Mouse (Mus musculus) T-helper 17 cell (primary cell): ENCODE measurements around the gene Ddx55.

Experiments used
- in situ Hi-C, 2 experiments: fragments of 300-600 bp; cut with MboI, MseI; formaldehyde crosslinking; loops; 1 replicate in 1 of 2; 2 replicates in 1 of 2; pipeline ENCODE4 v1.15.1; 2025; ENCODE audit warnings: high pct_unique_total_duplicates in 2 of 2

The Ddx55 gene

GRCm38 (mm10) chr5:124552558-124553307 lies at the start of gene Ddx55:
Ddx55 (plus strand) TSS chr5:124552864.
- in situ Hi-C loops = no loop called here

GRCm38 (mm10) chr5:124503742-124504141 lies 48.9 kb upstream of the Ddx55 start:
- in situ Hi-C loops = loop anchor here in 1 of 2 experiments (5.0 kb wide), 1 partner anchor 209 kb away; no protein-coding TSS in a partner anchor

- in situ Hi-C loops = no loop called here
Observed at GRCm38 (mm10) chr5:124505235-124505634, 47.4 kb upstream of the Ddx55 start.

- in situ Hi-C loops = no loop called here
Observed at GRCm38 (mm10) chr5:124506731-124507359, 45.8 kb upstream of the Ddx55 start.

DNA sequence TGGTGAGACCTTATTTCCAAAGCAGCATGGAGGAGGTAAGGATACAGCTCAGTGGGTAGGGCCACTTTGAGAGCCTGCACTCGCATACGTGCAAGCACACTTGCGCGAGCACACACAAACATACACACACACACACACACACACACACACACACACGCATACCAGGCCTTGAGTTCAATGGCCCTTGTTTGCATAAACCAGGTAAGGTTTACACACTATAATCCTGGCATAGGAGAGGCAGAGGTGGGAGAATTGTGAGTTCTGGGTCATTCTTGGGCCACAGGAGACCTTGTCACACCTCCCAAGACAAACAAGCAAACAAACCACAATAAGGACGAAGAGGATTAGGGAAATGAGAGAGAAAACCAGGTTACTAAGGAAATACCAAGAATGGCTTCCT lies 43.5 kb upstream of the Ddx55 start:
- in situ Hi-C loops = no loop called here

- in situ Hi-C loops = loop anchor here in 1 of 2 experiments (10.0 kb wide), 2 partner anchors 235 to 375 kb away; no protein-coding TSS in a partner anchor
Observed at GRCm38 (mm10) chr5:124509742-124510237, 42.9 kb upstream of the Ddx55 start.

DNA sequence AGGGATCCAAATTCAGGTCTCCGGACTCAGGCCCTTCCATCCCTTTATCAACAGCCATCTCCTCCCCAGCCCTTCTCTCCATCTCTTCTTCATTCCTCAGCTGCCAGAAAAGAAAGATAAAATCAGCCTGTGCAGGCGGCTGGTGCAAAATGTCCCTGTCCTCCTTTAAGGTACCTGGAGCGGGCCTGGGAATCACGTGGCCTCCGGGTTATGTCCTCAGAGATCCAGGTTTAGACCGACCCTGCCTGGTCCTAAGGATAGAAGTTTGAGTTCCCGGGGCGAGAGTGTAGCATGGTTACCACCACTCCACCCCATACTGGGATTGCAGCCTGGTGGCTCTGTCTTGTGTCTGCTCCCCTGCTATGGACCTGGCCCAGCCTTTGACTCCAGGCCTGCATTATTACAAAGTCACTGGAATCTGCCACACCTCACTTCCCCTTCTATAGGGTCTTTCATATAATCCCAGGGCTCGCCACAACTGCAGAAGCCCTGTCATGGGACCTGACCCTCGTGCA lies 42.1 kb upstream of the Ddx55 start:
- in situ Hi-C loops = loop anchor here in 1 of 2 experiments (10.0 kb wide), 2 partner anchors 234 to 376 kb away; no protein-coding TSS in a partner anchor

DNA sequence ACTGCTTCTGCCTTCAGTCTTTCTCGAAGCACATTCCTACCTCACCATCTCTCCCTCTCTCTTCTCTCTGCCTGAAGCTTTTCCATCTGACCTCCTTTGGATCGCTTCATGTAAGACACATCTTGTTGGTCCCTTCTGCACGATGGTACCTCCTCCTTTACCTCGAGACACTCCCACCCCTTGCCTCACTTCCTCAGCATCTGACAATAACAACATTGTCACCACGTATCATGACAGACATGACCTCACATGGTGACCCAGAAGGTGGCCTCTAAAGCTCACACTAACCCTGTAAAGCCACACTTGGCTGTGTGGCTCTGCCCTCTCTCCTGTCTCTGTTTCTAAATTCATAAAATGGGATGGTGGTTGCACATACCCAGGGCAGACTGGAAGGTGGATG lies 36.9 kb upstream of the Ddx55 start:
- in situ Hi-C loops = loop anchor here in 1 of 2 experiments (5.0 to 10.0 kb wide), 3 partner anchors 197 to 381 kb away; no protein-coding TSS in a partner anchor

- in situ Hi-C loops = loop anchor here in 1 of 2 experiments (5.0 to 10.0 kb wide), 3 partner anchors 194 to 384 kb away; no protein-coding TSS in a partner anchor
Observed at GRCm38 (mm10) chr5:124518648-124519047, 34.0 kb upstream of the Ddx55 start.

DNA sequence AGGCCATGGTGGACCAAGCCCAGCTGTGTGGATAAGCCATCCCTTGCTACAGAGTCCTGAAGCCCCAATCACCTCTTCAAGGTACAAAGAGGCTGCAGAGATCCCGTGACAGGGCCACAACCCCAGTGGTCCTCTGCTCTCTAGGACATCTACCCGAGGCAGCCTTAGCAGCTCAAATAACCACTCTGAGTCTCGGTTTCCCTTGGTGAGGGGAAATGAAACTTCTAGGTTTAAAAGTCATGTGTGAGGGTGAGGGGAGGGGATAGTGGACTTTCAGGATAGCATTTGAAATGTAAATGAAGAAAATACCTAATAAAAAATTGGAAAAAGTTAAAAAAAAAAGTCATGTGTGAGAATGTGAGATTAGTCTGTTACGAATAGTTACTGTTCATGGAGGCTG lies 31.1 kb upstream of the Ddx55 start:
- in situ Hi-C loops = no loop called here

DNA sequence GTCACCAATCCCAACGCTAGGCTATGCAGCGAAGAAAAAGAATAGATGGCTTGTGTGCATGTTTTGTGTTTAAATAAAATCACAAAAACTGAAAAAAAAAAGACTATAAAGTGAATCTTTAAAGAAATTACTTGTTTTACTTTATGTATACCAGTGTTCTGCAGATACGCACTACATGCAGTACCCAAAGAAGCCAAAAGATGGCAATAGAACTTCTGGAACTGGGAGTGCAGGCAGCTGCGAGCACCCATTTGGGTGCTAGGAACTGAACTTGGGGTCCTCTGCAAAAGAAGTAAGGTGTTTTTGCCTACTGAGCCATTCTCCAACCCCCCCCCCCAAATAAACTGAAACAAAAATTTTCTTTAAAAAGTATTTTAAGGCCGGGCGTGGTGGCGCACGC lies 29.6 kb upstream of the Ddx55 start:
- in situ Hi-C loops = no loop called here

- in situ Hi-C loops = no loop called here
Observed at GRCm38 (mm10) chr5:124524943-124525342, 27.7 kb upstream of the Ddx55 start.

- in situ Hi-C loops = no loop called here
Observed at GRCm38 (mm10) chr5:124528351-124528750, 24.3 kb upstream of the Ddx55 start.

GRCm38 (mm10) chr5:124528791-124529190 lies 23.9 kb upstream of the Ddx55 start:
- in situ Hi-C loops = no loop called here

DNA sequence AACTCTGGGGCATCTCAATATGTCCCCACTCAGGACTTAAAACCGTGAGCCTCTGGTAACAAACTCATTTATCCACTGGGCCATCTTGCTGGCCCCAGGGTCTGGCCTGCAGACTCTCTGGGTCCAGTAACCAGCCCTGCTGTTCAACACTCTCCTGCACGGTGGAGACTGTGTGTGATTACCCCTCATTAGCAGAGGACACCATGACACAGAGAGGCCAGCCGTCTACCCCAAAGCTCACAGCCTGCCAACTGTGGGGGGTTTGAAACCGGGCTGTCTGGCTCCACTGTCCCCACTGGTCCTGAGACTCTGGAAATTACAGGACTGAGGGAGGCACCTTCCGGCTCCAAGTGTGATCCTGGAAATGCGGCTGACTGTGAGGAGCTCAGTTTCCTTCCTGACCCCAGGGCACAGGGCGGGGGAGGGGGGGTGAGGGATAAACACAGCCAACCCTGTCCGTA lies 23.4 kb upstream of the Ddx55 start:
- in situ Hi-C loops = no loop called here

GRCm38 (mm10) chr5:124529697-124530096 lies 23.0 kb upstream of the Ddx55 start:
- in situ Hi-C loops = loop anchor here in 1 of 2 experiments (10.0 kb wide), 1 partner anchor 95 kb away; the partner anchor contains the start of gene Kmt5a

DNA sequence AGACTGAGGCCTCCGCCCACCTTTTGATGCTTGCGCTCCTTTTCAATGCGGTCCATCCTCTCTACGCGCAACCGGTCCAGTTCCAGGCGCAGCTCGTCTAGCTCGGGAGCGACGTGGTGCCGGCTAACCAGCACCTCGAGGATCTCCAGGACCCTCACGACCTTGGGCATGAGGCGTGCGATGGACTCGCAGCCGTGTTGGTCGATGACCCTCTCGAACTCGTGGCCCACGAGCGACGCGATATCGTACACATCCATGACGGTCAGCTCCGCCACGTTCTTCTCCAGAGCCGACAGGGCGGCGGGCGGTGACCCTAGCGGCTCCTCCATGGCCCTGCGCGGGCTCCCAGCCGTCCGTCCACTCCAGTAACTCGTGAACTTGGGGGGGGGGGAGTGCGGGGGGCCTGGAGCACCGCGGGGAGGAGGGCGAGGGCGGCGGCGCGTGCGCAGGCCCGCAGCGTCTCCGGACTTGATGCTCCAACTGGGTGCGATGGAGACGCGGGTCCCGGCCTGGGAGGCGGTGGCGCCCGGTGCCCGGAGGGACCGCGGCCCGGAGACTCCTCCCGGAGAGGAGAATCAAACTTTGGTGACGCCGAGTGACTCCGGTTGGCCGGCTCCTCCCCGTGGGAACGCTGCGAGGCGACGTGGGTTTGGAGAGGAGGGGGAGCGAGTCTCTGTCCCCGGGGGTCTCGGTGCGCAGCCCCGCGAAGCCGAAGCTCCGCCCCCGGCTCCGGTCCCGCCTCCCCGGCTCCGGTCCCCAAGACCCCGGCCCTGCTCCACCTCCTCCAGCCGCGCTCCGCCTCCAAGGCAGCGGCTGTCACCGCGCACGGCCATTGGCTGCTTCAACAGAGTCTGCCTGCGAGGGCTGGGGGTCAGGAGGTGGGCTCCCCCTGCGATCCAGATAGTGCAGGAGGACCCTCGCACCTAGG lies 21.7 kb upstream of the Ddx55 start, which contains the start of gene Rilpl1:
Rilpl1 (minus strand) TSS at position 737 of the 928 bp plus-strand sequence.
- in situ Hi-C loops = loop anchor here in 1 of 2 experiments (10.0 kb wide), 1 partner anchor 96 kb away; the partner anchor contains the start of gene Kmt5a

DNA sequence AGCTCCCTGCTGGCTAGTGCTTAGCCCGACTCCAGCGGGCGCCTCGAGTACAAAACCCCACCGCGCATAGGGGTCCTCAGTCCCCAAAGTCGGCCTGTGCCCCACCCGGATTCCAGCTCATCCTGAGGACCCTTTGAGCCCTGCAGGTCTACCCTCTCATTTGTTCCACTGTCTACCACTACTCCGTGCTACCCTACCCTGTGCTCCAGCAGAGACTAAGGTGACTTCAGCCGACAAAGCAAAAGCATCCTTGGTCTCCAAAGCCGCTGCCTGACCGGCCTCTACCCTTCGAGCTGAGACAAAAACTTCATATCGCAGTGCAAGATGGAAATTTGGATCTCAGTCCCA lies 21.1 kb upstream of the Ddx55 start:
- in situ Hi-C loops = loop anchor here in 1 of 2 experiments (10.0 kb wide), 1 partner anchor 97 kb away; the partner anchor contains the start of gene Kmt5a

GRCm38 (mm10) chr5:124532451-124532850 lies 20.2 kb upstream of the Ddx55 start:
- in situ Hi-C loops = loop anchor here in 1 of 2 experiments (10.0 kb wide), 1 partner anchor 98 kb away; the partner anchor contains the start of gene Kmt5a

DNA sequence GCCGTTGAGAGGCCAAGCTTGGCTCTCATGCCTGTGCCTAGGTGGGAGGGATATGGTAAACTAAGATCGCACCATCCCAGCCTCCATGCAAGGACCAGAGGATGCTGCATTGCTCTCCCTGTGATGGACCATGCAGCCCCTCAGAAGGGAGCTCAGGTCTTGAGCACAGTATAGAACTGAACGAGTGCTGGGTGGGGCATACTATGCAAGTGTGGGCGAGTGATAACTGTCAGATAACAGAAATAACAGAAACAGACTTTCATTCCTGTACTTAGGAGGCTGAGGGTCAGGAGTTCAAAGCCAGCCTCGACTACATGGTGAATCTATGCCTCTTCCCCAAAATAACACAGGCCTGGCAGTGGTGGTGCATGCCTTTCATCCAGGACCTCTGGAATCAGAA lies 17.6 kb upstream of the Ddx55 start:
- in situ Hi-C loops = loop anchor here in 1 of 2 experiments (5.0 to 10.0 kb wide), 2 partner anchors 38 to 100 kb away; partner anchors contain the start of gene Kmt5a
